Mouse (Mus musculus): ENCODE results near the gene Nav2. TPM values are rescaled to one million over a fixed set of nuclear protein-coding genes. Genes with fewer than 3 reads are reported as not detected.
A peak's percentile ranks its signal among the peaks of the same experiment; 100 is the strongest.

The Nav2 gene
- total RNA-seq, 2 experiments from 2014 or later = 200 to 220 TPM

DNA sequence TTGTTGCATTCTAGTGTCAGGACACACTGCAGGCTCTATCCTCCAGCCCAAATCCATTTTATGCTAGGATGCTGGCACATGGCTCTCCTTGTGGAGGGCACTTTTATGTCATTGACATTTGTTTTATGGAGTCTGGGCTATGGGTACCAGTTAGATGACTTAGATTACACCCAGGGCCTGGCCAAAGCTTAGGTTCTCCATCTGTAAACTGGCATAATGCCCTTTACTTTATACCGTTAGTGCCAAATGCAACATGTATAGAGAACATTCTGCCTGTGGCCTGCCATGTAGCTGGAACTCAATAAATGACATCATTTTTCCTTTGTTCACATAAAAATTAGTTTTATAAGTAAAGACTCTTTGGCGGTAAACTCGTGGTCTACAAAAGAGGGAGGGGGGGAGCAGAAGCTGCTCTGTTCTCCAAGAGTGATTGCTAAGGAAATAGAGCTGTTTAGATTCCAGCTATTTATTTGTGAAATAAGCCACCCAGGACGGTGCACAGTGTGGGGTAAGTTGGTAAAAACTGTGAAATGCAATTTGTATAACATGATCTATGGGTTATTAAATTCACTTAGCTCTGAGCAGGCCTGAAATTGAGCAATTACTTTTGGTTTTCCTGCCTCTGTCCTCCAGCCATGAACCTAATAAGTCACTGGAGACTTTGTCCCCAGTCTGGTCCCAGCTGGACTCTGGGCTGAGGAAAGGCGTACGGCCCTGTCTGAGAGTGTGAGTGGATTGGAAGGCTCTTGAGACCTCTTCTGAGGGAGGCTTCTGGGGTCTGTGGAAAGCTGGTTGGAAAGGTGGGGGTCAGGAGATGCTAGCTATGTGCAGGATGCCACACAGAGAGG lies 137.2 kb downstream of the Nav2 start:
- DNase-seq = no peak
- intact Hi-C loops (cut with DNase I) = no loop called here

DNA sequence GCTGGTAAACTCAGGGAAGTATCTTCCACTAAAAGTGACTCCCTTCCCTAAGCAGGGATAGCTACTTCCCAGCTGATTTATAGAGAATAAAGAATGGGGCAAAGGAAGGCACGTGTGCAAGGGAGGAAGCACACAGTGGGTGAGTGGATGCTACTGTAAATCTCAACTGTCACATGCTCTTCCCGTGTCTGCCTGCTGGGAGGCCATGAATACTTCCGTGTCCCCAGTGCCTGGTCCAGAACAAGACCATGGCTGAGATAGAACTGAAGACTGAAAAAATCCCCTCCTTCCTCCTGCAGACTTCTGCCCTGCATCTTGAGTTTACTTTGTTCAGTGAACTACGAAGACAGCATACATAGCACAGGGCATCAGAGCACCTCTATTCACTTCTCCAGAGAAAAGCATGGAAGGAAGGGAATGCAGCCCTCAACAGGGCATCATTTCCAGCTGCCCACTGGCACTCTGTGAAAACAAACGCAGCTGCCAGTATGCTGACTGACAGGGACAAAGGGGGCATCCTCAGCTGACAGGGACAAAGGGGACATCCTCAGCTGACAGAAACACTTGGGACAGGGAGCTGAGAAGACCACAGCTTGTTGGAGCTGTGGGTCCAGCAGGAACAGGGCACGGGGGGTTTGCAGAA lies 138.0 kb downstream of the Nav2 start:
- intact Hi-C loops (cut with DNase I) = no loop called here
- no peak for DNase-seq

DNA sequence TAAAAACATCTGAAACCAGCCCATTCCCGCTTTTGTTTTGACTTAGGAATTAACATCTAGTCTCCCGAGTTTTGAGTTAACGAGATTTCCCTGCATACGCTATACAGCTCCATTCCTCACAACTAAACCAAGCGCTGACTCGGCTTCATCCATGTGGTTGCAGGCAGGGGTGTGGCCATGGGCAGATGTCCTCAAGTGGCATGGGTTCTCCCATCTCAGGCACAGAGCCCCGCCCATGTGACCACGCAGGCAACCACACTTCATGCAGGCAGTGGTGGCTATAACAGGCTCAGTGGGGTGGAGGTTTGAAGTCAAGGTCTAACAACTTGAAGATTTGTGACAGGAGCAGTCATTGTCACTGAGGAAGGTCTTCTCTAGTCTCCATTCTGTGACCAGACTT lies 138.8 kb downstream of the Nav2 start:
- DNase-seq = no peak
- intact Hi-C loops (cut with DNase I) = no loop called here

DNA sequence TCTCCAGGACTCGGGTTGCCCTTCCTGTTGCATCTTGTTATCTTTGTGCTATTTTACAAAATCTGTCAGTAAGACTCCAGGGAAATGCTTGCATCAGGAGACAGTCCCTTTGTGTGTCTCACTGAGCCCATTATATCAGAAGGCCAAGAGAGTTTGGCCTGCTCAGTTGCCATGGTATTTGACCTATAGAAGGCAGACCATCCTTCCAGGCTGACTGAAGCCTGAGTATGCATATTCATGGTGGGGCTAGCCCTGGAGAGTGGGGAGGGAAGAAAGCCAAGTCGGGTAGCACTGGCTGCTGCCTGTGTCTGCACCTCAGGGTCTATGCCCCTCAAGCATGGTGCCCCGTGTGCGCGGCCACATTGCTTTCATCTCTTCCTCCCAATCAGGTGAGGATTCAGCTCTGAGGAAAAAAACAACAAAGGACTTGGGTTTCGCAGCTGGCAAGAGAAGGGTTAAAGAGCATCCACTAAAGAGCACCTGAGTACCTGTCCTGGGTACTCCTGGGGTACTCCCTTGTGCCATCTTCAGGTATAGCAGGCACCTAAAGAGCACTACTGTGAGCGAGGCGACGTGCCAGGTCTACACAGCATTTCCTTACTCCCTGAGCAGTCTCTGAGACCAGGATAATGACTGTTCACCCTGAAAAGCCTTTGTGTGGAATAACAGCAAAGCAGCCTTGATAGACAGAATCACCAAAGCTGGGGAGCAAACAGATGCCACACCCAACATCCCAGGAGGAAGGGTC lies 144.5 kb downstream of the Nav2 start:
- intact Hi-C loops (cut with DNase I) = no loop called here
- no peak for DNase-seq

DNA sequence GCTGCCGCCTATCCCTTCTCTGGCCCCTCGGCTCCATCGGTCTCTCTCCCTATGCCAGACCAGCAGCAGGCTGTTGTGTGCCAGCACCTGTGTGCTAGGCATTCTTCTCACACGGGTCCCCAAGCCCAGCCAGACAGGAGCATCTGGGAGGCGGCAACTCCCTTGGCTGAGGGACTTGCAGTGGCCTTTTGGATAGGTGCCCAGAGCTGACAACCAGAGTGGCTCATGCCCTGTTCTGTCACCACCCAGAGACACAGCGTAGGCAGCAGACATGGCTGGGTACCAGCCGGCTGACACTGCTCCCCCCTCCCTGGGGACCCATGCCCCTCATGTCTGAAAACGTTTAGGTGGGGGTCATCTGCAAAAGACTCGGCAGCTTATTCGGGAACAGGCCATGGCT lies 146.8 kb downstream of the Nav2 start:
- intact Hi-C loops (cut with DNase I) = no loop called here
- peak; percentile 93 for DNase-seq

DNA sequence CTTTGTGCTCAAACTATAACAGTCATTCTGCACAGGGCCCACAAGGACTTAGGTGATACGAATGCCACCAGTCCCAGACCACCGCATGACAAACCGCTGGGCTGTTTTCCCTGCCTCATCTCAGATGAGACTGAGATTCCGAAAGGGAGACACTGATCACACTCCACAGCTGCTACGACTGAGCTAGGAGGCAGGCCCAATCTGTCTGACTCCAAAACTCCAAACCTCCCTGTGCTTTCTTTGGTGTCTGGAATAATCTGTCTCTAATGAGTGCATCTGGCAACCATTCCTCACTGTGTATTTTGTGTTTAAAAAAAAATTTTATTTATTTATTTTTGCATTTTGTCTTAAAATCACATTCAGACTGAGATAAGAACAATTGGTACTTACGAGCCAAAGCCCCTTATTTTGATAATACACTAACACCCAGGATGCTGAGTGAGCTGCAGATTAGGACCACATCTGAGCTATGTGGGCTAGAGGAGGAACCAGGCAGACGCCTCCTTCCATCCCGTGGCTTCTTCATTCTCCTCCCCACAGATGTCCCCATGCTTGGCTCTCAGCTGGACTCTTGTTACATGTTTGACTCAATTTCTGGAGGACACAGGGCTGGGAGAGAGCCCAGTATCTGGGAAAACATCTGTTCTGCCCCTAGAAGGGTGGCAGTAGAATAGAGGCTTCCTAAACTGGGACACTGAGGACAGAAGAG lies 149.9 kb downstream of the Nav2 start:
- no peak for DNase-seq
- intact Hi-C loops (cut with DNase I) = no loop called here

DNA sequence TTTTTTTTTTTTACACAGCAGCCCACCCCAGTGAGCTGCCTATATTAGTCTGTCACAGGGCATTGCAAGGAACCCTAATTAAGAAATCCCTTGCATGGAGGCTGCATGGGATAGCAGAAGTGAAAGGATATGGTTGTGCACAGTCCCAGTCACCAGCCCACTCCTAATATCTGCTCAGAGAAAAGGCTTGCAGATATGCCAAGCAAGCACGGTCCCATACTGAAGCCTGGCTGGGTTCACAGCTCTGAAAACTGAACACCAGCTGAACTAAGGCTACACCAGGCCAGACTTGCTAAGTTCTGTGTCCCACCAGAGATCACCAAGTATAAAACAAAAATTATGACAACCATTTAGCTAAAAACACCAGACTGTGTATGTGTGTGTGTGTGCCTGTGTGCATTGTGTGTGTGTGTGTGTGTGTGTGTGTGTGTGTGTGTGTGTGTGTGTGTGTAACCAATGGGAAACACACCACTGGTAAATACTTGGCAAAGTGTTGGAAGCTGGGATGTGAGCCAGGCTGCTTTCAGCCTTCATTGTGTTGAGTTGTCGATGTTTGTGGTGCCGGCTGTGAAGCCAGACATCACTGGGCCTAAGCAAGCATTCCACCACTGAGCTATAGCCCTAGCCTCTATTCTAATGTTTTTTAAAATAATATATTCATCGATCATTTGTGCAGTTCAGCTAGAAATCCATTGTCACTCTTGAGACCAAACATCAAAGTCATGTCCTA lies 156.4 kb downstream of the Nav2 start:
- intact Hi-C loops (cut with DNase I) = no loop called here
- DNase-seq = peak; percentile 79

DNA sequence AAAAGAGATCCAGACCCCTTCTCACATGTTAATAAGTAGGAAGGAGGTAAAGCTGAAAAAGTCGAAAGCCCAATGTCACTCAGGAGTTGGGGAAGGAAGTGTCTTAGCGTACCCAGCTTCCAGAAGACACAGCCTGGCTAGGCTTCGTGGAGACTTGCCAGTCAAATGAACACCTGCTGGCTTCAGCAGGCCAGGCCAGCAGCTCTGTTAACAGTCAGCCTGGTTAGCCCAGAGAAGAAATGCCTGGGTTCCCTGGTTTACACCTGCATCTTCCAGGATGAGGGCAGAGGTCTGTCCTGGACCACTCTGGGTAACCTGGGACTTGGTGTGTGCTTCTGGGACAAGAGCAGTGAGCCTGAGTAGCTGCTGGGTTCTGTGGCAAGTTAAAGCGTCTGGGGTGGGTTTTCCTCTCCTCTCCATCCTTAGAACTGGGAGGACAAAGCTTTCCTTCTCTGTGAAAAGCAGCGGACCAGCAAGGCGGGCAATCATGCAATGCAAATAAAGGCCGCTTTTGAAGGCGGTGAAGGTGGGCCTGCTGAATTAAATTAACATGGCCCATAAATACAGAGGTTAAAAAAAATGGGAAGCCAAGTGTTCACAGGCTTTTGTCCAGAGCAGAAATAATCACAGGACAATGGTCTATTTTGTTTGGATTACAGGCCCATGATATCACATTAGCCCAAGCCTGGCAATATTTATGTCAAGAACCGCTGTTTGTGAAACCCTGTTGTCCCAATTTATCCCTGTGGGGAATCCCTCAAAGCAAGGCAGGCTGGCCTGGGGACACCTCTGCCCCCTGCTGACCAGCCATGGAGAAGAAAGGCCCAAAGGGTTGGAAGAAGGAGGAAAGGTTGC lies 157.3 kb downstream of the Nav2 start:
- DNase-seq = peak; percentile 68
- intact Hi-C loops (cut with DNase I) = no loop called here

DNA sequence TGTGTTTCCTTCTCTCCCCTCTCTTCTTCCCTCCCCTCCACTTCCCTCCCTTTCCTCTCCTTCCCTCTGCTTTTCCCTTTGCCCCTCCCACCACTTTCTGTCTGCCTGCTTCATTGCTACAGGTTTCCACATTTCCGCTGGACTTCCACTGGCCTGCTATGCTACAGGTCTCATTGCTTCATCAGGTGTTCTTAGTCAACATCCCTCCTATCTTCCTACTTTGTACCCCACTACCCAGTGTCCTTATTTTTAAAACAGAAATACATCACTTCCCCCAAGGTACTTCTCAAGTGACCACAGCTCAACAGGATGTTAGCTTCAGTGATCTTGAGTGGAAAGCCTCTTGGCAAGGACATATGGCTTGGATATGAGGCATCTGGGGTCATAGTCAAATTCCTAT lies 158.3 kb downstream of the Nav2 start:
- intact Hi-C loops (cut with DNase I) = no loop called here
- no peak for DNase-seq

DNA sequence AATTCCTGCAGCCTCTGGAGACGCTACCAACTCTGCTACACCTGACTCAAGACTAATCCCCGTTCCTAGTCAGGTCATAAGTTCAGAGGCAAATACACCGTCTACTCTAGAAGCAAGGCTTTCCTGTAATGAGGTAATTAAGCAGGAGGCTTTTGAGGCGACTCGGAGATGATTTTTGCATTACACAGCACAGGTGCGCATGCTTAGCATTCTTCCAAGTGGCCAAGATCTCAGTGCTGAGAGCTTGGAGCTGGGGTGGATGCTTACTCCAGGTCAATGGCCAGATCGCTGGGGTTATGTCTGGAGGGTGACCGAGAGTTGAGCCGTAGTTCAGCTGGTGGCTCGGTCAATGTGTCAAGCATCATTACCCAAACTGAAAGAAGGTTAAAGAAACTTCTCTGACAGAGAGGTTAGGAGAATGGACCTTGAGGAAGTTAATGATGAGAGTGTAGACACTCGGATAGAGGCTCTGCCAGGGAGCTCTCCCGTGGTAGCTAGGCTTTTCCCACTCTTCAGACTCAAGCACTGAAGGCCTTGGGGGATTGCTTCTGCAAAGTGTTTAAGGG lies 161.0 kb downstream of the Nav2 start:
- intact Hi-C loops (cut with DNase I) = no loop called here

DNA sequence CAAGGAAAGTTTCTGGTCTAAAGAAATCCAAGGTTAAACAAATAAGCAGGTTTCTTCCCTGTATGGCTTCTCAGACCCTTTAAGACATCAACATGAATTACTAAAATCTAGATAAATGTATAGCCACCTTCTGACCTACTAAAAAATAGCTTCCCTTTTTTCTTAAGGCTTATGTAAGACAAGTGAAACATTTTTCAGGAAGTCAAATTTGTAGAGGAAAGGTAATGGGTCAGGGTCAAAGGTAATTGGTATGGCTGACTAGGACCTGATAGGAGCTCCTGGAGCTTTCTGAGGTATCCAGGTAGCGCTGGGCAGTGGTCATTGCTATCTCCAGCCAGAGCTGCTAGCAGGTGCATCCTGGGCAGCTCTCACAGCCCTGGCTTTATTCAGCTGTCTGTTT lies 162.1 kb downstream of the Nav2 start:
- no peak for DNase-seq
- intact Hi-C loops (cut with DNase I) = no loop called here

More for the DNA sequence above, 161.0 kb downstream of the Nav2 start:
- no peak for DNase-seq

DNA sequence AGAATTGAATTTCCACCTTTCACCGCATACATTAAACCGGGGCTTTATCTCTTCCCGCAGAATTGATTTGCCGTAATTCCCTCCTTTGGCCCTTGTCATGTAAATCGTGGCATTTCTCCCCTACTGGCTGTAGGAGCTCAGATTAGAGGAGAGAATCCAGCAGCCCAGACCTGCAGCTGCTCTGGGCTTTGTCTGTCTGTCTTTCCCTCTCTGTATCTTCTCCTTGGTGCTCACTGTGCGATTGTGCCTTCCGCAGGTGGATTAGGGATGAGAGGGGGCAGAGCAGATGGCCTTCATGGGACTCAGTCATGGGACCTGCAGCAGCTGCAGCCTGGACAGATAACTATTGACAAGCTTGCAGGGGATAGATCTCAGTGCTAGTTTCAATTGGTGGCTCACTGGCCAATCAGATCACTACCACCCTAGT lies 162.6 kb downstream of the Nav2 start:
- intact Hi-C loops (cut with DNase I) = no loop called here
- no peak for DNase-seq

DNA sequence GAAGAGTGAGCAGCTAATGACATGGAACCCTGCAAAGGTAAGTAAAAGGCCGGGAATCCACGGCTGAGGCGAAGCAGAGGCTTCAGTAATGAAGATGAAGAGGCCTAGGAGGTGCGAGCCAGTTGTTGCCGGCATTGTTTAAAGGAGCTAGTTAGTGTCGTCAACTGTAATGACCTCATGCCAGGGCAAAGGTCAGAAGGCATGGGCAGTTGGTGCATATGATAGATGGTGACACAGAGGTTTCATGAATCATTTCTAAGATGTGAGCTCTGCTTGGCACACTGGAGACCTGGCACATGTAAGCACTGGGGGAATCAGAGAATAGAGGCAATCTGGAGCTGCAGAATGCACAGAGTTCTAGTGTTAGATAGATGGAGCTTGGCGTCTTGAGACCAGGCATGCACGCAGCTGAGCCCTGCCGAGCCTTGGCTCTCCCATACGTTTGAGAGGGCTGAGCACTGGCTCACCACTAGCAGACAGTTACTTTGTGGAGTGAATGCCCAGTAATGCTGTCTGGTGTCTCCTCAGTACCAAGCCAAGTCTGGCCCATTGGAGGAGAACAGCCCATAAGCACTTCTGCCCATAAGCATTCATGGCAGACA lies 166.9 kb downstream of the Nav2 start:
- intact Hi-C loops (cut with DNase I) = no loop called here

DNA sequence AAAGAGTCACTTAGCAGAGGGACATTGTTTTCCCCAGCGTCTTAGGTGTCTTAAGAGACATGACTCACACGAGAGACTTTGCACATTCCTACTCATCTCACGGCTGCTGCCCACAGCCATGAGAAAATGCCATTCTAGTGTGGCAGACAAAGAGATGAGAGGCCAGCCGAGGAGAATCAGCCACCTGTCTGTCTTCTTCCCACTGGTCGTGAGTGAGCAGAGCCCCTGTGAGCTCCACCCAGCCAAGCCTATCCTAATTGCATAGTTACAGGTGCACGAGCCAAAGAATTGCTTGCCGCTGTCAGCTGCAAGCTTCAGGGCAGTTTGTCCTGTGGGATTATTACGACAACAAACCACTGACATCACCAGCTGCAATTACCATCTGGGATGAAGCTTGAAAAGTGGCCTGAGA lies 167.8 kb downstream of the Nav2 start:
- no peak for DNase-seq
- intact Hi-C loops (cut with DNase I) = no loop called here

More for the DNA sequence above, 166.9 kb downstream of the Nav2 start:
- DNase-seq = peak; percentile 41

DNA sequence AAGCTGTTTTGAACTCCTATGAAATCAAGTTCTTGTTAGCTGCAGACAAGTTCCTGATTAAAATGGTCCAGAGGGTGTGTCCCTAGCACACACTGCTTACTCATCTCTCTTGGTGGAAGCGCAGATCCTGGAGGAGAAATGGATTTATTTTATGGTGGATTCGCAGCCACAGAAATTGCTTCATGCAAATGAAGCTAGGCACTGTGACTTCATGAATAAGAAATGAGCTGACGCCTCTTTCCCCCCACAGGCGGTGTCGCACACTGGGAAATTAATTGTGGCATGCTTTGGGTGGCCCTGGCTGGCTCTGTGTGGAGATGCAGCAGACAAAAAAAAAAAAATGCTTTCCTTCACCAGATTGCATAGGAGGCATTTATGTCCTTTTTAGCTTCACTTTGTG lies 170.4 kb downstream of the Nav2 start:
- intact Hi-C loops (cut with DNase I) = no loop called here
- DNase-seq = no peak

DNA sequence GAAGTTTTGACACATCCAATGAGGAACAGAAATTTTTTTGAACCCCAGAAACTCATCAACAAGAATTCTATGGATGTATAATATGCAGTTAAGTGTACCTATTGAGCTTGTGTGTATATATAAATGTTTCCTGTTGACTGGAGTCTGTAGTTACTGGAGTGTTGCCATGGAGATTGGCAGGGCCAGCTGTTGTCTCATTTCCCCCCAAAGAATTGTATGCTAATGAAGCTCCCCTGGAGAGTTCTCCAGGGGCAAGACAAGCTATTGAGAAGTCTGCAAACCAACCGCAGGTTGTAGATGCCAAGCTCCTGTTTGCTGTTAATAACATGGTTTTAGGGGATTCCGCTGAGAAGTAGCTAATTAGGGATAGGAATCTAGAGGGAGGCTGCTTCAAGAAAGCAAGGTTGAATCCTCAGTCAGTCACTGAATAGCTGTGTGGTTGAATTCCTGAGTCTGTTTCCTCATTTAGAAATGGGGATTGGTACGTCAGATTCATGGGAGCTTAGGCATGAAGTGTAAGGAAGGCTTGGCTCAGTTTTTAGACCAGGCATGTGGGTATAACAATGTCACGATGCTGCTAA lies 174.2 kb downstream of the Nav2 start:
- intact Hi-C loops (cut with DNase I) = no loop called here
- DNase-seq = no peak

DNA sequence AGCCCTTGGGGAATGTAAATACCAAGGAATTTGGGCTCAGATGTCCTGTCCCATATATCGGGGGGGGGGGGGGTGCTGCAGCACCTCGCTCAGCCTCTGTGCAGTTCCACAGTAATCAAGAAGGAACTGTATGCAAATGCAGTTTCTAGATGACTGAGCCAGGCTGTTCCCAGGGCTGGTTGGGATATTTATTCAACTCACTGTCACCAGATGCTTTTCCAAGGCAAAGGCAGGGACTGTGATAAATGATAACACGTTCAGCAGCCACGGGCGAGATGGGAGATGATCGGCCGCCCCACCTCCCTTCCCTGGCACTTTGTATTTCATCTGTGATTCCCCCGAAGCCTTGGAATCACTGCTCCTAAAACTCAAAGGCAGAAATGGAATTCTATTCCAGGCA lies 176.3 kb downstream of the Nav2 start:
- intact Hi-C loops (cut with DNase I) = no loop called here
- DNase-seq = no peak

DNA sequence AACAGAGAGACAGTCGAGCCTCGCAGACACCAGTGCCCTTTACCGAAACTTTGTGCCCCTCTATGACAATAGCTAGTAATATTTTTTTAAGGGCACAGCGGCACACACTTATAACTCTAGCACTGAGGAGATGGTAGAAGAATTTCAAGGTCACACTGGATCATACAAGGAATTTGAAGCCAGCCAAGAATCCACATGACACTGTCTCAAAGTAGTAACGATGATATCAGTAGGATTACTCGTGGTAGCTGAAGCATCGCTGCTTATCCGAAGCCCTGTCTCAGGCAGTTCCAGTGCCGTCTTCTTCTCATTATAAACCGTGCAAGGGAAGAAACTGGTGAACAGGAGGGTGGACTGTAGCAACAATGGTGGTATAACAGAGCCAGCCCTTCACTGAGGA lies 177.2 kb downstream of the Nav2 start:
- no peak for DNase-seq
- intact Hi-C loops (cut with DNase I) = no loop called here

Measured in left cerebral cortex, postnatal 4 days (tissue).